Mouse (Mus musculus): ENCODE results near the gene Hnf1a.

DNA sequence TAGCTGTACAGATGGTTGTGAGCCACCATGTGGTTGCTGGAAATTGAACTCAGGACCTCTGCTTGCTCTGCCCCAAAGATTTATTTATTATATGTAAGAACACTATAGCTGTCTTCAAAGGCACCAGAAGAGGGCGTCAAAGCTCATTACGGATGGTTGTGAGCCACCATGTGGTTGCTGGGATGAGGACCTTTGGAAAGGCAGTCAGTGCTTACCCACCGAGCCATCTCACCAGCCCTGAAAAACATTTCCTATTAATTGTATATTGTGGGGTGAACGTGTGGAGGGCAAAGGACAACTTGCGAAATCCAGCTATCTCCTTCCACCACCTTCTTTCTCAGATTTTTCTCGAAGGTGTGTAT, 8.0 kb upstream of the Hnf1a start:
- peak; percentile 38 for TF ChIP-seq CTCF (IDR thresholded peaks at IDR 0.05; ENCODE audit: extremely low read depth, insufficient read depth, low read length)
- no peak for TF ChIP-seq POLR2A (IDR thresholded peaks at IDR 0.05; ENCODE audit: extremely low read depth, insufficient read depth, low read length)

All from cortical plate, adult 2 months (tissue).